Mouse (Mus musculus) embryonic facial prominence, embryonic 12.5 days (tissue): ENCODE measurements around the gene Dock10. TPM values are rescaled to one million over a fixed set of nuclear protein-coding genes. Genes with fewer than 3 reads are reported as not detected.

ENCODE experiments used
- ATAC-seq: fragments of 200-750 bp; cut with Nextera tagmentation; 2 replicates; pipeline ENCODE4 v1.8.0; 2017; ENCODE audit not compliant: insufficient number of reproducible peaks, insufficient read depth, low FRiP score, low TSS enrichment
- H3K27ac ChIP-seq: fragments of 300-500 bp; sonication (generic); 2 replicates; pipeline ENCODE4 v1.5.1; 2016; ENCODE audit warnings: mild to moderate bottlenecking
- H3K27me3 ChIP-seq: fragments of 300-500 bp; sonication (generic); 2 replicates; pipeline ENCODE4 v1.6.1; 2016; ENCODE audit warnings: mild to moderate bottlenecking, moderate library complexity
- H3K36me3 ChIP-seq: fragments of 300-500 bp; sonication (generic); 2 replicates; pipeline ENCODE4 v1.6.1; 2016; ENCODE audit warnings: mild to moderate bottlenecking
- H3K4me1 ChIP-seq: fragments of 300-500 bp; sonication (generic); 2 replicates; pipeline ENCODE4 v1.6.1; 2016
- H3K4me2 ChIP-seq: fragments of 300-500 bp; sonication (generic); replicated peaks from 2 replicates; pipeline ENCODE4 v1.6.1; 2016; ENCODE audit warnings: mild to moderate bottlenecking, moderate library complexity
- H3K4me3 ChIP-seq: fragments of 300-500 bp; sonication (generic); 2 replicates; pipeline ENCODE4 v1.5.1; 2016; ENCODE audit warnings: mild to moderate bottlenecking
- H3K9ac ChIP-seq: fragments of 300-500 bp; sonication (generic); 2 replicates; pipeline ENCODE4 v1.6.1; 2016; ENCODE audit warnings: mild to moderate bottlenecking, moderate library complexity
- H3K9me3 ChIP-seq: fragments of 300-500 bp; sonication (generic); 2 replicates; pipeline ENCODE4 v1.6.1; 2016; ENCODE audit warnings: mild to moderate bottlenecking, moderate library complexity
- WGBS: fragments of 180-500 bp; shearing (Covaris S2); methylation state at CpG from one replicate; pipeline ENCODE4 v1.1.7; 2016; 5-methylcytosine and 5-hydroxymethylcytosine counted together
- polyA plus RNA-seq: library from polyadenylated mRNA; unstranded; fragments of >200 nt; fragmentation: Nextera tagmentation; extraction: Ambion mirVana; gene quantifications from 2 replicates; pipeline ENCODE4 v1.2.1, GENCODE M21; 2016

Gene Dock10
- polyA plus RNA-seq: 6.4 and 6.7 TPM in 2 replicates

- WGBS: under 1% methylated on average over 66 of the region's 82 CpGs
- Histone ChIP-seq H3K36me3 (no peaks in the 10 kb centered on the region), H3K9me3 (no peaks in the 10 kb centered on the region), H3K27me3 (peaks cover 8% of the 10 kb centered on the region), H3K9ac (peak within 1 kb of the TSS; percentile 62), H3K4me3 (peak within 1 kb of the TSS; percentile 61), H3K27ac (no peak within 1 kb of the TSS), H3K4me2 (peak within 1 kb of the TSS; percentile 89), H3K4me1 (peaks cover 12% of the 10 kb centered on the region; the same call in 1 of the 2 replicates)
- ATAC-seq: peak; percentile 79
Measured at GRCm38 (mm10) chr1:80757977-80758797, at the start of gene Dock10. Gene Dock10 (minus strand): TSS chr1:80758527.

DNA sequence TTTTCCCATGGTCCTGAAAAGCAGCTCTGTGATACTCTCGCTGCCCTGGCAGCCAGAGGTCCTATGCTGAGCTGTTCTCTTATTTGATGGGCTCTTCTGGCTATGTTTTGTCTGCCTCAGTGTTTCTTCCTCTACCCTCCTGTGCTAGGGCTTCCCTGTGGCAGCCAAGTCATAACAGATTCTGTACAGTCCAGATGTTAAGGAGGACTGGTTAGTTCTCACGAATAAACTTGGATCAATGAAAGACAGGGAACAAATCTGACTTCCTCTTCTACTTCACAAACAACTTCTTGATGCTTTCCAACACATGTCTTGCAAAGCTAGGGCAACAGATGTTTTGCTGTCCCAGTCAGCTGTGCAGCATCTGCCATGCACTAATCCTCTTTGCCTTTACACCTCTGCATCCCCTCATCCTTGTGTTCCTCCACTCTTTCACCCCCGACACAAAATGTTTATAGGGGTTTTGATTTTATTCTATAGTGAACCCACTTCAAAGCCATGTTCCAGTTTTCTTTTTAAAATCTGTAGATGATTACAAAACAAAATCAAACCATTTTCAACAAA lies 48.6 kb upstream of the Dock10 start:
- Histone ChIP-seq H3K4me3 (no peak overlapping the region), H3K4me1 (no peaks in the 10 kb centered on the region), H3K9me3 (no peaks in the 10 kb centered on the region), H3K27ac (no peak overlapping the region), H3K9ac (no peak overlapping the region), H3K27me3 (no peaks in the 10 kb centered on the region), H3K36me3 (no peaks in the 10 kb centered on the region), H3K4me2 (no peak overlapping the region)
- WGBS: 69% methylated on average over 3 of the region's 3 CpGs
- no peak for ATAC-seq

DNA sequence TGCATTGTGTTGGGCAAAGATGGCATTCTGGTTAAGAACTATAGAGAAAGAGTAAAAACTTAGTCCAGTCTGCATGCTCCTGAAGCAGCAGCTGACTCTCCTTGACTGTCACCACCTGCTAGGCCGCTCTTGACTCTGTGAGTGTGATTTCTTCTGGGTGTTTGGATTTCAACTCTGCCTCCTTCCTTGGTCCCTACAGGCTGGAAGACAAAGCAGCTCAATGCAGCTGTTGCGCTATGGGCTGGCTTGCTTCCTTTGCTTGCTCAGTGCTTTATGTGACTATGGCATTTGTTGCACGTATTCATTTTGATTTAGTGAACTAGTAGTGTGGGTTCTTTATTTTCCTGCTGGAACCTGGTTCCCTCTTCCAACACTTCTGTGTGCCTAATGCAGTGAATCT lies 43.7 kb upstream of the Dock10 start:
- Histone ChIP-seq H3K27ac (no peak overlapping the region), H3K4me1 (no peaks in the 10 kb centered on the region), H3K4me3 (no peak overlapping the region), H3K9ac (no peak overlapping the region), H3K27me3 (no peaks in the 10 kb centered on the region), H3K36me3 (no peaks in the 10 kb centered on the region), H3K4me2 (no peak overlapping the region), H3K9me3 (no peaks in the 10 kb centered on the region)
- WGBS: 86% methylated on average over 3 of the region's 3 CpGs
- ATAC-seq: no peak

DNA sequence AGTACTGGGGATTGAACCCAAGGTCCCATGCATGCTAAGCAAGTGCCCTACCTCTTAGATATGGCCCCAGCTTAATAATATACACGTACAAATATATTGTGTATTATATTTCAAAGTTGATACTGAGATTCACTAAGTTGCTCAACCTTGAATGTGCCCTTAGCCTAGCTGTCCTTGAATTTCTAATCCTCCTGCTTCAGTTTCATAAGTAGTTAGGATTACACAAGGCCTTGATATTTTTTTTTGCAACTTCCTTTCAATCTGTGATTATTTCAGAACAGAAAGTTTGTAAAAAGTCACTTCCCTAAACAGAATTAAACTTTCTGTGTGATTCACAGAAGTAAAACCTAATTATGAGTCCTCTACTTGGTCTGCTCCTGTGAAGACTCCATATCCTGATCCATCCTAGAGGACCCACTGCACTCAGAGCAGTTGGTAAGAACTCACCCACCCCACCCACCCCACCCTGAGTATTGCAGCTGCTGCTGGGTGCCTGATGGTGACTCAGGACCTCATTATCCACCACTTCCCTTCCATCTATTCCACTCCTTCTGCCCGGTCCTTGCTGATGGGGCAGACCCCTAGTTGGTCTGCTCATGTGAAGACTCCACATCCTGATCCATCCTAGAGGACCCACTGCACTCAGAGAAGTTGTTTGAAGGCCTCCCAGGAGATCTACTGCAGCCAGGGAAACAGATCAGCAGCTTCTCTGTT lies 26.9 kb upstream of the Dock10 start:
- H3K36me3 ChIP-seq: no peaks in the 10 kb centered on the region
- H3K4me2 ChIP-seq: no peak overlapping the region
- H3K4me1 ChIP-seq: peaks cover 4% of the 10 kb centered on the region; the same call in 1 of the 2 replicates
- H3K9ac ChIP-seq: no peak overlapping the region
- ATAC-seq: no peak
- WGBS: 75% methylated on average over 2 of the region's 2 CpGs
- H3K9me3 ChIP-seq: no peaks in the 10 kb centered on the region
- H3K27ac ChIP-seq: no peak overlapping the region
- H3K27me3 ChIP-seq: no peaks in the 10 kb centered on the region
- no peak overlapping the region for H3K4me3 ChIP-seq

- Histone ChIP-seq H3K4me2 (no peak overlapping the region), H3K36me3 (no peaks in the 10 kb centered on the region), H3K9ac (no peak overlapping the region), H3K27ac (no peak overlapping the region), H3K4me1 (peaks cover 4% of the 10 kb centered on the region; the same call in 1 of the 2 replicates), H3K9me3 (no peaks in the 10 kb centered on the region), H3K4me3 (no peak overlapping the region), H3K27me3 (no peaks in the 10 kb centered on the region)
- ATAC-seq: no peak
- 22% methylated on average over 3 of the region's 3 CpGs for WGBS
Measured at GRCm38 (mm10) chr1:80784155-80784554, 25.8 kb upstream of the Dock10 start.

- Histone ChIP-seq H3K4me2 (no peak overlapping the region), H3K4me3 (no peak overlapping the region), H3K9ac (no peak overlapping the region), H3K27ac (no peak overlapping the region), H3K4me1 (no peaks in the 10 kb centered on the region), H3K27me3 (no peaks in the 10 kb centered on the region), H3K9me3 (no peaks in the 10 kb centered on the region), H3K36me3 (no peaks in the 10 kb centered on the region)
- WGBS: 77% methylated on average over 2 of the region's 2 CpGs
- no peak for ATAC-seq
Measured at GRCm38 (mm10) chr1:80765504-80765903, 7.2 kb upstream of the Dock10 start.

- 65% methylated on average over 4 of the region's 4 CpGs for WGBS
- no peak overlapping the region for H3K4me3 ChIP-seq
- no peaks in the 10 kb centered on the region for H3K4me1 ChIP-seq
- H3K27ac ChIP-seq: no peak overlapping the region
- H3K27me3 ChIP-seq: peaks cover 4% of the 10 kb centered on the region
- H3K4me2 ChIP-seq: no peak overlapping the region
- no peak overlapping the region for H3K9ac ChIP-seq
- no peaks in the 10 kb centered on the region for H3K36me3 ChIP-seq
- no peak for ATAC-seq
- no peaks in the 10 kb centered on the region for H3K9me3 ChIP-seq
Measured at GRCm38 (mm10) chr1:80763042-80763950, 5.0 kb upstream of the Dock10 start.

DNA sequence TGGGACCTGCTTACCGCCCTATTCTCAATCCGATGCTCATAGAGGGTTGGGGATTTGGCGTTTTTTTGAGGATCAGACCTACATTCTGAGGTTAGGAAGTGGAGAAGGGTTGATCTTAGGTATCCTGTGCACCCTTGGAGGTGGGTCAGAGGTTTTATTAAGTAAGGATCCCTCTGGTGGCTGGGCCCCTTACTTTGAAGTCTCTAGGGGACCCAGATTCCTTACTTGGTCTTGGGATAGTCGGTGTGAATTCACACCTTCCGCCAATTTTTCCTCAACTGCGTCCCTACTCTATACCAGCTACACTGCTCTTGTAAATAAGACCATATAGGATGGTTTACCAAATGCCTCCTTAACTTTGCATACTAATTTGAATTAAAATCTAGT lies 464 bp upstream of the Dock10 start:
- peak overlapping the region; percentile 89 for H3K4me2 ChIP-seq
- no peaks in the 10 kb centered on the region for H3K36me3 ChIP-seq
- H3K9me3 ChIP-seq: no peaks in the 10 kb centered on the region
- peak overlapping the region; percentile 61 for H3K4me3 ChIP-seq
- H3K9ac ChIP-seq: peak overlapping the region; percentile 62
- peaks cover 12% of the 10 kb centered on the region; the same call in 1 of the 2 replicates for H3K4me1 ChIP-seq
- H3K27me3 ChIP-seq: peaks cover 8% of the 10 kb centered on the region
- H3K27ac ChIP-seq: no peak overlapping the region
- WGBS: 8% methylated on average over 6 of the region's 6 CpGs
- ATAC-seq: no peak

DNA sequence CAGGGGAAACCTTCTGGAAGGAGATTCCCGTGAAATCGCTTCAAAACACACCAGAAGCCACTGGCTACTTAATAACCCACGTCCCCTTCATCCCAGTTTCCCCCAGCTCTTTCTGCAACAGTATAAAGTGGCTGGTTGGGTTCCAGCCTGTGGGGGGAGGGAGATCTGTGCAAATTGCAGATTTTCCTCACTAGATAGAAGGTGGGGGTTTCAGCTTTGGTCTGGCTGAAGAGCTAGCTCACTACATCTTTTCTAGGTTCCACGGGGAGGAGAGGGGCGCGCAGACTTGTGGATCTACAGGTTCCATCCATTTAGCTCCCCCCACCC lies 714 bp downstream of the Dock10 start:
- Histone ChIP-seq H3K4me3 (peak overlapping the region; percentile 61), H3K27ac (no peak overlapping the region), H3K9me3 (no peaks in the 10 kb centered on the region), H3K27me3 (peaks cover 8% of the 10 kb centered on the region), H3K9ac (peak overlapping the region; percentile 62; the same call in 1 of the 2 replicates), H3K36me3 (no peaks in the 10 kb centered on the region), H3K4me1 (peaks cover 12% of the 10 kb centered on the region; the same call in 1 of the 2 replicates), H3K4me2 (peak overlapping the region; percentile 89)
- 0% methylated on average over 6 of the region's 6 CpGs for WGBS
- no peak for ATAC-seq

DNA sequence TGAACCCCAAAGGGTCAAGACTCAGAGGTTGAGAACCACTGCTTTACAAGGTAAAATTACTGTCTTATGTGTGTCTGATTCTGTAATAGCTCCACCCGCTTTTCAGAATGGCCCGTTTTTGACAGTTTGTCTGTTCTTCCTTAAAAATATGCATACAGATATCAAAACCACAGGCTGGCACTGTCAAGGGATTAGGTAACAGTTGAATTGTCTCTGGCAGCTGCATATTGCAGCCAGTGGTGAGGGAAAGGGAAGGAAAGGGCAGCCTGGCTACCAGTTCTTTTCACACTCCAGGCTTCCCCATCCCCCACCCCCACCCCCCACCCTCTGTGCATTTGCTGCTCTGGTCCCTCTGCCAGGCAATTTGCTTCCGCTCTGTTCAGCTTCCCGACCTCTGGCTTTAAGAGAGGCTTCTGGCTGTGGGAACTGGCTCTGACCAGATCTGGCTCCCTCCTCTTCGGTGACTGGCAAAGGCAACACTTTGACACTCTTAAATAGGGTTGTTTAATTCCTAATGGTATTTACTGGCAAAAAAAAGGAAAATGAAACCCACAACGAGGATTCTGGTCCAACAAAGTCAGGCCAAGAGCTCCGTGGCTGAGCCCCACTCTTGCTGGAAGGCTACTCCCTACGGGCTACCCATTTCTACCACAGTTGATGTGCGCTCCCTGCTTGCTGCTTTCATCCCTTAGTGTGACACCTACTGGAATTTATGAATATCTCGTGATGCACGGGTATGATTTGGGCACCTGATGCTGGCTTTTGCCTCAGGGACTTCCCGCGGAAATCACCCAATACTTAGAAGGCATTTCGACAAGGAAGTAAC lies 1.3 kb downstream of the Dock10 start:
- 0 out of 2 replicates have a peak, but pooled peaks have one; percentile 5 for ATAC-seq
- Histone ChIP-seq H3K4me3 (peak overlapping the region; percentile 61), H3K9me3 (no peaks in the 10 kb centered on the region), H3K4me1 (peaks cover 12% of the 10 kb centered on the region; the same call in 1 of the 2 replicates), H3K36me3 (no peaks in the 10 kb centered on the region), H3K9ac (no peak overlapping the region), H3K27ac (no peak overlapping the region), H3K4me2 (peak overlapping the region; percentile 89), H3K27me3 (peaks cover 8% of the 10 kb centered on the region)
- 6% methylated on average over 14 of the region's 14 CpGs for WGBS
